Mouse (Mus musculus): Measurements from ENCODE around the gene Tat.

DNA sequence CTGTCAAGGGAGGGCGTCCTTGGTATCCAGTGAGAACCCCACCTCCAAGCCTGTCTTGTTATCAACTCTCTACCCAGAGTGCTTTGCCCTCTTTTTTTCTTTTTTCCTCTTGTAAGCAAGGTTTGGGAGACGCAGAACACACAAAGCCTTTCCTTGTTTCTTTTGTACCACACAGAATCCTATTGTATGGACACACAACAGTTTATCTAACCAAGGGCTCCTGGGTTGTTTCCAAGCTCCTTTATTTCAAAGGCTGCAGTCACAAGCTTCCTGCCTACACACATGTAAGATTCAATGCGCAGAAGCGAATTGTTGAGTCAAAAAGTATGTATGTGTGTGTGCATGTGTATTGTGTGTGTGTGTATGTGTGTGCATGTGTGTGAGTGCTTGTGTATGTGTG lies 44.1 kb downstream of the Tat start:
- no peak for TF ChIP-seq CTCF (conservative IDR thresholded peaks at IDR 0.05; ENCODE audit: insufficient read depth, insufficient read length, low read depth, low read length)
- no peak for TF ChIP-seq POLR2A (IDR thresholded peaks at IDR 0.05; ENCODE audit: low read depth, low read length)

All from kidney, adult 2 months (tissue).